Mouse (Mus musculus) frontal cortex, adult (tissue): ENCODE measurements around the gene Rpain.
A peak's percentile ranks its signal among the peaks of the same experiment; 100 is the strongest.

Source experiments
- ATAC-seq: cut with Nextera tagmentation; 2 replicates; pipeline ENCODE4 v1.9.2; 2017; ENCODE audit warnings: mild to moderate bottlenecking, moderate library complexity, mixed read lengths; ENCODE audit not compliant: low TSS enrichment

The Rpain gene

DNA sequence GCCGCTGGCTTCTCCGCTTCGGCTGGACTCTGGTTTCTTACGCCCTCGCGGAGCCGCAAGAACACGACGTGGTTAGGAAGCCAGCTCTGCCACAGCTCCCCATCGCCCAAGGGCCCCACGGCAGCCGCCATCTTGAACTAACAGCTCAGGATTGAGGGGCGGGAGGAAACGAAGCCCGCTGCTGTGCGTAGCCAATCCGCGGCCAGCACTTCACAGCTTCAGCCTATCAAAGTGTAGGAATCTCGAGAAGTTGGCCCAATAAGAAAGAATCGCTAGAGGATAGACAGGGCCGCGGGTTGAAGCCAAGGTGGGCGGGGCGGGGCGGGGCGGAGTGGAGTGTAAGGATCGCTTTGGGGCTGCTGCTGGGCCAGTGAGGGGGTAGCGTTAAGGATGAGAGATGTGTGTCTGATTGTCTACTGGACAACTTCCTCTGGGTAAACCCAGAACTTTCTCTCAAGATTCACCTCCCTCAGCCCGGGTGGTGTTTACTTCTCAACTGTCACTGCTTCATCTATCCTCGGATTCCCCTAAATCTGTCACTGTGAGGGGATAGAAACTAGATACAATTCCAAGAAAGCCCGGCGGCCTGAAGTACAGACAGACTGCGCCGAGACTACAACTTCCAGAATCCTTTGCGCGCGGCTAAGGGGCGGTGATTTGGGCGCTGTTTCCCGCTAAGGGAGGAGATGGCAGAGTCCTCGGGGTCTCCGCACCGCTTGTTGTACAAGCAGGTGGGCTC lies at the start of gene Rpain, which contains the start of gene Nup88:
Gene Rpain, plus strand, starts transcription at position 393 of the 739 bp plus-strand sequence.
Gene Nup88, minus strand, starts transcription at position 153 of the 739 bp plus-strand sequence.
- ATAC-seq: peak; percentile 93

DNA sequence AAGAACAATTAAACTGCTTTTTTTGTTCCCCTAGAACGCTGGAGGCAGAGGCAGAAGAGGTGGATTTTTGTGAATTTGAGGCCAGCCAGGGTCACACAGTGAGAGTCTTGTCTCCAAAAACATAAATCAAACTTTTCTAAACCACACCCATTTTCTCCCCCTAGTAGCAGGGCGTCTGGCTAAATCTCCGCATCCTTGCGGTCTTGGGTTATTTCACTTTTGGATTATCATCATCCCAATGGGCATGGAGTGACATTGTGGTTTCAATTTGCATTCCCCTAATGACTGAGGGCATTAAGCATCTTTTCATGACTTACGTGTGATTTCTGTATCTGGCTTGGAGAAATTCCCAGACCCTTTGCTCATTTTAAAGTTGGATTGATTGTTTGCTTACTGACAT lies 38.6 kb upstream of the Rpain start:
- no peak for ATAC-seq

DNA sequence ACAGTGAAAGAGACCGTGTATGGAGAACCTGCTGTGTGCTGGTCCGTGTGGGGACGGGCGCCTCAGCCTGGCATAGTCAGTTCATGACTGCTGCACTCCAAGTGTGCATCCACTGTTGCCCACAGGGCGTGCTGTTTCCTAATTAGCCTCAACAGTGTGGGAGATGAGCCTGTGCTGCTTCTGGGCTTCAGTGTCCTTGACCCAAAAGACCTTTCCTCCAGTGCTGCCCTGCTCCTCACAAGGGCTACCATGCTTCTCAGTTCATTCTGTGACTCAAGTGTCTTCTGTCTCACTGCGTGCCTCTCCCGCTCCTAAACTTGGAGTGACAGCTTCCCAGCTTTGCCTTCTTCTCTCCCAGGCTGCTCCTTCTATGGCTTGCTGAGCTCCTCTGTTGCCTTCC lies 34.7 kb upstream of the Rpain start:
- no peak for ATAC-seq

DNA sequence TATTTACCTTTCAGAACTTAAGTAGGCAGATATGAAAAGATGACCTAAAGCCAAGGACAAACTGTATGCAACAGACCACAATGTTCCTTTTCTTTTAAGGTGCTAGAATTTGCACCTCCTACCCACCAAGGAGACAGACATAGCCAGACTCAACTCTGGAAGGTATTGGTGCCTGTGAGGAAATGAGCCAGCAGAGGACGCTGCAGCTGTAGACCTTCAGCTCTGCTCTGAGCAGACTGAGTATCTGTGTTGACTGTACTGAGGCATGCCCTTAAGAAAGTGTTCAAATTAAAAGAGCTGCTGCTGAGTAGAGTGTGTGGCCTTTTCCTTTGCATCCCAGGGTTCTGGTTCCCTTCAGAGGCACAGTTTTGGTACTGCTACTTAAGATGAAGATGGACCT lies 27.4 kb upstream of the Rpain start:
- peak; percentile 53; the same call in 1 of the 2 replicates for ATAC-seq

DNA sequence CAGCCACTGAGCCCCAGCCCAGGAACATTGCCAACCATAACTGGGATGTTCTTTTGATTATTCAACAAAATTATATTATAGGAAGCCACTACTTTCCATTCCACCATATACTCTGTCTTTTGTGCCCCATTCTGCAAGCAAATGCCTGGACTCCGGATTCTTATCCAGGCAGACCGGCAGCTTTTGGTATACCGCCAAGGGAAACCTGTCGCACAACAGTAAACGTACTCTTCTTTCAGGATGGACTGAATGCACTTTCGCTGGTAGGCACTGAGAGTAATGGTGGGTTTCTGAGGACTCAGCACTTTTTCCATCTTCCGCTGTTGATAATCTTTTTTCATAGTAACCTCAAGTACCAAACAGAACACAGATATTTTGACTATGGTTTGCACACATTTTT lies 26.4 kb upstream of the Rpain start:
- ATAC-seq: no peak

DNA sequence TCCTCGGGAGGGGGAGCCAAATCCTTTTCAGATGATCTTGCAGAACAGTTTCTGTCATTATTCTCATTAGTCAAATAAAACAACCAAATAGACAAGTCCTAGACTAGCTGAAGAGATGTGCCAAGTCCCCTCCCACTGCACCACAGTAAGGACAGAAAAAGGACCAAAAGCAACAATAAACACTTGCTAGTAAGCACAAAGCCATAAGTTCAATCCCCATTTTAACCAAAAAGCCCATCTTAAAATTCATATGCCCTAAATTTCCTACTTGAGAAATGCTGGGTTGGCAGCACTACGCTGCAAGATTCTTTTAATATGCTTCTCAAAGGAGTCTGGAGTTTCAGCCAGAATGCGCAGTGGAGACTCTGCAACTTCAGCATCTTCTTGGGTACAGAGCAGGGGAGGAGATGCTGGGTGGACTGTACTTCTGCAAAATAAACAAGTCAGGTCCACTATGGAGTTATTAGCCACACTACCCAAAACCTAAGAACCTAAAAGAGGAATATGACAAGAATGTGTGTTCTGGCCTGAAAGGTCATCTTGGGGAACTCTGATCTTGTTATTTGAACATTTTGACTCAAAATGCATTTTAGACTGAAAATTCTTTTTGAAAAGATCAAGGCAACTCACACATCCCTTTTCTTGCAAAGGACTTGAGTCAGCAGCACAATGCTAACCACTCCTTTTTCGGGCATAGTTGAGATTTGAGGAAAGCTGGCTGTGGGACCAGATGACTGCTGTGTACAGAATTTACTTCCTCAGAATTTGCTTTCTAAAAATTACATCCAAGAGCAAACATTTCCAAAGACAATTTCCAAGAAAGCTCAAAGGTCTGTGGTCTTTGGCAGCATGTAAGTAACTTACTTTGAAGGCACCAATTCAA lies 24.8 kb upstream of the Rpain start:
- peak; percentile 53; the same call in 1 of the 2 replicates for ATAC-seq

DNA sequence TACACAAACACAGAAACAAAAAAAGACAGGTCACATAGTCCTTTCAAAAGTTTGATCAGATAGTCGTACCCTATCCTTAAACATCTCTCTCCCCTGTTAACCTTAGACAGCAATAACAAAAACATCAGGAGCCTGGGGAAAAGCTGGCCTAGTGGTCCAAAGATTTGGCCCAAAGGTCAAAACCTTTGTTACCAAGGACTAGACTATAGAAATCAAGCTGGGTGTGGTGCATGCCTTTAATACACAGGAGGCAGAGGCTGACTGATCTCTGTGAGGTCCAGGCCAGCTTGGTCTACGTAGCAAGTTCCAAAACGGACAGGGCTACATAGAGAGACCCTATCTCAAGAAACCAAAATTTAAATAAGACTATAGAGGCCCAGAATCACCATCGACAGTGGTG lies 15.3 kb upstream of the Rpain start:
- ATAC-seq: no peak

DNA sequence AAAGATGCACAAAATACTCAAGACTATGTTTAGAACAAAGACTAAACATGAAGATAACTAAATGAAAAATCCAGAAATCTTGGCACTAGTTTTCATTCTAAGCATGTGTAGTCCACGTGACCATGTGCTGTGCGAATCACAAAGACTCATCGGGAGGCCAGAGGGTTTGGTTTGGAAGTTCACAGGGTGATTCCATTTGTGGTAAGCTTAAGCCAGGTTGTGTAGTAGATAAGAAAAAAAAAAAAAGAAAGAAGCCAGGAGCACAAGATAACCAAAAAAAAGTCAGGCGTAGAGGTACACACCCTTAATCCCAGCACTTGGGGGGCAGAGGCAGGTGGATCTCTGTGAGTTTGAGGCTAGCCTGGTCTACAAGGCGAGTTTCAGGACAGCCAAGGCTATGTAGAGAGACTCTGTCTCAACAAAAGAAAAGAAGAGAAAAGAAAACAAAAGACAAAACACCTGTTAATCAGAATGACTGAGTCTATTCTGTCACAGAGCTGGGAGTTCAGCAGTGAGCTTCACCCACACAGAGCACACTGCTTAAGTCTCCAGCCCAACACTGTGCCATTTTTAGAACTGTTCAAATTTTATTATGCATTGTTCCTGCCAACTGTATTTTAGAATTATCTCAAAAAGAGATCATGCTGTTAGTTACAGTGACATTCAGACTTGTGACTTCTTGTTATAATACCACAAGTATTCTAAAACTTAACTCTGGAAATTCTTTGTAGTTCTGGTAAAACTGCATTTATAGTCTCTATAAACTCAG lies 9.0 kb upstream of the Rpain start:
- peak; percentile 94 for ATAC-seq

DNA sequence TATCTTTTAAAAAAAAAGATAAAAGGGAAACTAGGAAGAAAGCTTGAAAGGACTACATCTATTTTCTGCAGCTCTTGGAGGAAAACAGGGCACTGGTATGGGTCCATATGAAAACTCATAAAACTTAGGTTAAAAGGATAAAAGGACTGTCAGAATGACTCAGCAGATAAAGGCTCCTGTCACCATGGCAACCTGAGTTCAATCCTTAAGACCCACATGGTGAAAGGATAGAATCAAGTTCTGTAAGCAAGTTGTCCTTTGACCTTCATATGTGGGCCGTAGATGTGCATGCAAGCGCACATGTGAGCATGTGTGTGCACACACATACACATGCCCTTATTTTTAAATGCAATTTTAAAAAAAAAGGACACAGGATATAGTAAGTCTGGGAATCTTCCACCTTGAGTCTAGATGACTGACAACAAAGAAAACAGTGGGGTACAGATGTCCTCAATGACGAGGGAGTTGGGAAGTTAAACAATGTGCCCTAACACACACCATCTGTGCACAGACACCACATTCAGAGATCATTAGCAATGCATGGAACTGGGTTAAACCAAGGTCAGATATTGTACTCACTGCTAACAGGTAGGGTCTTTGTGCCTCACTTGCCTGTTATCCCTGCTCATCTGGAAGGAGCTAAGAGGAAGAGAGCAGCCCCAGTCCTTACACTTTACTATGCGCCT lies 5.6 kb upstream of the Rpain start:
- no peak for ATAC-seq

DNA sequence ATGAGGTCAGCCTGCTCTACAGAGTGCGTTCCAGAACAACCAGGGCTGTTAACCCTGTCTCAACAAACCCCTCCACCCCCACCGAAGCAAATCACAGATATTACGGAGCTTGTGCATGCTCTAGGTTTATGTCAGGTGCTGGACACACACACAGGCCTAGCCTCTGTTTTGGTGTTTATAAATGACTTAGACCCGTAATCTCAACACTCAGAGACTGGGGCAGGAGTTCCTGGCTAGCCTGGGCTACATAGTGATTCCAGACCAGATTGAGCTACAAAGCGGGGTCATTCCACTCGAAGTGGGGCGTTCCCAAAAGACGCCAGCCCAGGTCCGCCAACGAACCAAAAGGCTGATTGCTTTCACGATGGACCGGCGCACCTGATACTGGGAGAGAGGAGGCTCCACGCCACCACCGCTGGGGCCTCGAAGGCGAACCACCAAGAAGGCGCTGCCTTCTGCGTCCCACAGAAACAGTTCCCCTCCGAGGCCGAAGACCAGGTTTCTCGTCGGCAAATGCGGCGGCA lies 680 bp upstream of the Rpain start:
- peak; percentile 22; the same call in 1 of the 2 replicates for ATAC-seq

DNA sequence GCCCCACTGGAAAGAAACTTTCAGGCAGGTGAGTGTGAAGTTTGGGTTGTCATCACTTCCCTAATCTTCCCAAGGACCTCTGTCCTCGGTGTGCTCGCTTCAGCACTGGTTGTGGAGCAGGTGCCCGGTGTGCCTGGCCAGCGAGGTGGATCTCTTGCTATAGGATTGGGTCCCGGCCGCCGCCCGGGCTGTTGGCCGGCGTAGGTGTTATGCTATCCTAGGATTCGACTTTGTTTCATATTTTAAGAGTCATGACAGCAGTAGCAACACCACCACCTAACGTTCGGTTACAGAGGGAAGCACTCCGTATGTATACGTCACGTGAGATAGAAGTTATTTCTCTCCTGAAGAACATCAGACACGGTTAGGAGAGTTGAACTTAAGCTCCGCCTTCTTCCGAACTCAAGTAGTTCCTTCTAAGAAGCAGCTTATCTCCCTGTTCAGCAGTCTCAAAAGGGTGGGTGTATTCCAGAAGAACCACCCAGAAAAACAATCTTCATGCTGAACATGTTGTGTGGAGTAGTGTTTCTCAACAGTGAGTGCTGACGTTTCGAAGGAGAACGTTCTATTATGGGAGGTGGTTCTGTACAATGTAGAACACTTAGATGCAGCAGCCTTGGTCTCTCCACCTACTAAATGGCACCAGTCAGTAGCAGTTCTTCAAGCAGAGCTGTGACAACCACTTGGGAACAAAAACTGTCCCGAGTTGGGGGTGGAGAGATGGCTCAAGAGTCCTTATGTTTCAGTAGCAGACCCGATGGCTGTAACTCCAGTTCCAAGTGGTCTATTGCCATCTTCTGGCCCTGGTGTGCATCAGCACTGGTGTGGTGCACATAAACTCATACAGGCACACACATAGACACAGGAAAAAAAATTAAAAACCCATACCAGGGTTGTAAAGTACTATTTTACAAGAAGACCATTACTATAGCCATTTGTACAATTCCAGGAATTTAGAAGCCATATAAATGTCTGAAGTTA lies 837 bp downstream of the Rpain start:
- peak; percentile 33; the same call in 1 of the 2 replicates for ATAC-seq

DNA sequence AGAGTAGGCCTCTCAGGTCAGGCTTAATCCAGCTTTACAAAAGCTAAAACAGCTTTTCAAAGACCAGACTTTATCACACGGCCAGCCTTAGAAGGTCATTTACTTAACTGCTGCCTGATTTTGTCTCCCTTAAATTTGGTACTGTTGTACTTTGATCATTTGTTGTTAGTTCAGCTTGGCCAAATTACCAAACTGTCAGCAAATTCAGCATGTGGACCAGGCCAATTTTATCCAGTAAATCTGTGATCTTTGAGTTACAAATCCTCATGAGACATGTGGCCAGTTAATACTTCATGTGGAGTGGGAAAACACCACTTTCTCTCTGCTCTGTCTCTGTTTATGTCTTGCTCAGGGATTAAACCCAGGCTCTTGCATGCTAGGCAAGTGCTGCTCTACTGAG lies 2.6 kb downstream of the Rpain start:
- ATAC-seq: no peak

DNA sequence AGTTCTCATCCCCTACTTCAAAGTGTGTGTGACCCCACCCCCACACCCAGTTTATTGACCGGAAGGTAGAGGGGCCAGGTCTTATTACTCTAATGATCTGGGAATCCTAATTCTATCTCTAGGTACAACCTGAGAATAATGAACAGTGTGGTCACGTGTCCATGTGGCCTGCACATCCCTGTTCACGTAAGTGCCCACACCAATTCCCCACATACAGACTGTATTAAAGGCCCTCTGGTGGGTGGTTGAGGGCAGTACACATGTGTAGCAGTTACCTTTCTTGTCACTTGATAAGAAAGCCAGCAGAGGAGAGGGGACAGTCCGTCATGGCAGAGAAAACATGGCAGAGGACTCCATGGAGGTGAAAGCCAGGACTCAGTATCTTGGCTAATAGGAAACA lies 3.9 kb downstream of the Rpain start:
- ATAC-seq: no peak

DNA sequence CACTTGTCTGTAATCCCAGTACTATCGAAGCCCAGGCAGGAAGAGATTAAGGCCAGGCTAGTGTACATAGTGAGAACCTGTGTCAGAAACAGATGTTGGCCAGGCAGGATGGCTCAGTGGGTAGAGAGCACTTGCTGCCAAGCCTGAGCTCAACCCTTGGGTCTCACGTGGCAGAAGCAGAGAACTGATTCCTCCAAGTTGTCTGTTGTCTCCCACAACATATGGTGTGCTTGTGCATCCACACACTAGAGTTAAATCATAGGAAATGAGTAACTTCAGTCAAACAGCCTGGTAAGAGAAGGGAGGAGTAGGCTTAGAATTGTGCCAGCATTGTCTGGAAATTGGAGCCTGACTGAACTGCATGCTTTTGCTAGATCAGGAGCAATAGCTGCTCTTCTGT lies 5.2 kb downstream of the Rpain start:
- ATAC-seq: no peak

DNA sequence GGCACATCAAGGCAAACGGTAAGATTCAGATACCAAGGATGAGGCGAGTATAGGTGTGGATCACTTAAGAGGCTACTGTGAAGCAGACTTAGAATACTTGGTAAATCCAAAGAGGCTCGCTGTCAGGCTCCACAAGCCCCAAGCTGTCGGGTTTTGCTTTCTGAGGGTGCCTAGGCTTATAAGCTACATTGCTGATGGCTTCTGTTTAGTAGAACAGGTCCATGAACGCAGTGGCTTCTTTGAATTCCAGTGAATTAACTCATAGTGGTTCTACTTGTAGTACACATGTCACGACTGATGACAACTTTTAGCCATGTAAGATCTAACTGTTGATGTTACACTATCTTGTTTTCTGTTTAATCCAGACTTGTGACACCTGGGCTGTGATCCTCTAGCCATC lies 7.3 kb downstream of the Rpain start:
- ATAC-seq: no peak

DNA sequence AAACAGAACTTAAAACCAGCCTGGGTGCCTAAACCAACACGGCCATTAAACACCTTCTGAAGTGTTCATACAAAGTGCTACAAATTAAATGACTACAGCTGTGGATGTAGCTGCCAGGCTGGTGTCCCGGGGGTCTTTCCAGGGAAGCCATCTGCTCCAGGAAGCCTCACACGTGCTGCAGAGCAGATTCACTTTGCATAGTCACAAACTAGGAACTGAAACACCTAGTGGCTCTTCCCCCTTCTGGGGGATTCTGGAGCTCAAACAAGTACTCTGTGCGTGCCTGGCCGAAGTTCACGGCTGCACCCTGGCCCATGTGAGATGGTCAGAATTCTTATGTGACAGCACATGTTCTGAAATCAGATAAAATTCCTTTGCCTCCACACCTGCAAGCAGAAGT lies 10.2 kb downstream of the Rpain start:
- no peak for ATAC-seq

DNA sequence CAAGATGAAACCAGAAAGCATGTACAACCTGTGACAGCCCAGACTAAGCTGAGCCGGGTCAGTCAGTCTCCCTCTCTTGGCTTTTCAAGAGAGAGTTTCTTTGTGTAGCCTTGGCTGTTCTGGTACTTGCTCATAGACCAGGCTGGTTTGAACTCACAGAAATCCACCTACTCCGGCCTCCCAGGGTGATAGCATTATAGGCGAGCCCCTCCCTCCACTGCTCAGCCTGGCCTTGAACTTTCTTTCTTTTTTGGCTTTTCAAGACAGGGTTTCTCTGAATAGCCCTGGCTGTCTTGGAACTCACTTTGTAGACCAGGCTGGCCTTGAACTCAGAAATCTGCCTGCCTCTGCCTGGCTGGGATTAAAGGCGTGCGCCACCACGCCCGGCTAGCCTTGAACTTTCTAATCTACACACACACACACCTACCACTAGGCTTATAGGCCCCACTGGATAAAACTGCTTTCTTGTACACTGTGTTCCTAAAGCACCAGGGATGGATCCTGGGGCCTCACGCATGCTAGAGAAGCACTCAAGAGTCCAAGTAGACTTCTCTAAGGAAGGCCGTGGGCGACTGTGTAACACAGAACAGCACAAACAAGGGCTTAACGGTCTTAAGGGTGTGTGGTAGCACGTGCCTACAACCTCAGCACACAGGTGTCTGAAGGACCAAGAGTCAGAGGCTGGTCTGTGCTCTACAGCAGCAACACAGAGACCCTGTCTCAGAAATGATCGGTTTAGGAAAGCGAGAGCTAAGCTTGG lies 10.9 kb downstream of the Rpain start:
- no peak for ATAC-seq

DNA sequence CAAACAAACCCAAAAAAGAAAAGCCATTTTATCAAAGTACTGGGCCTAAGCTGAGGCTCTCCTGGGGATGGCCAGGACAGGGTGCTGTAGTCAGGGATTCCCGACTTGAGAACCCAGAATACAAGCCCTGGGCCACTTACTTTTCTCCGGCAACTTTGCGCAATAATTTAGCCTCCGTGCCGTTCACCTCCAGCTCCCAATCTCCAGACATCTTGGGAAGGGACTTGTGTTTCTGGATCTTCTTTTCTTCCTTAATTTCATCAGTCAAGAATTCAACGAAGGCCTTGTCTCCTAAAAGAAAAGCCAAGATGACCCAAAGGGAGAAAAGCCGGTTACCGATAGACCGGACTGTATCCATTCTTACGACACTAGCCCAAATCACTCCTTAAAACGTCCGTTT lies 12.0 kb downstream of the Rpain start:
- ATAC-seq: no peak

DNA sequence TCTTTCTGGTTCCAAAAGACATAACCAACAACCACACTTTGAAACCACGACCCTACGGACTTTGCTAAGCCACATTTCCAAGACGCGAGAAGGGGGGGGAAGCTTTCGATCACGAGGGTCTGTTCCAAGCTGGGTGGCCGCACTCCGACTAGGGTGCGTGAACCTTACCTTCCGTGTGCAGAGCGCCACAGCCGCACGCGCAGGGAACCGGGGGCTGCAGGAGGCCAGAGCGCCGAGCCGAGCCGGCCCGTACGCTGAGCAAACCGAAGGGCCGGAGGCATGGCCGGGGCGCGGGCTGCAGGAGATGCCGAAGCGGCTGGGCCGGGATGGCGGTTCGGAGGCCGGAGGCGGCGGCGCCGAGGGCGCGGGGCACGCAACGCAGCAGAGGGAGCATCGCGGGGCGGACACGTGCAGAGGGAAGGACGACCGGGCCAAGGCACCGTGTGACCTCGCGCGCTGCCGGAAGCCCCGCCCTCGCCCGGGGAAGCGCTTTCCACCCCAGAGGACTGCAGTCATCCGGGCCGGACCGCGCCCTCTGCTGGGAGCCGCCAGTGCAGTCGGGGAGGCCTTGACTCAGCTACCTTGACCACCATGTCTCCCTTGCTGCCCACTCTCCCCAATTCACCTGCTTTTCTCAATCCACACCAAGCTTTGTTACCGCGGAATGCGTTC lies 12.7 kb downstream of the Rpain start, which contains the start of gene C1qbp:
Gene C1qbp, minus strand, starts transcription at position 470 of the 672 bp plus-strand sequence.
- ATAC-seq: peak; percentile 95
